Mouse (Mus musculus): Measurements from ENCODE around the gene Prkrip1. TPM values are rescaled to one million over a fixed set of nuclear protein-coding genes. Genes with fewer than 3 reads are reported as not detected.
A peak's percentile ranks its signal among the peaks of the same experiment; 100 is the strongest.

The Prkrip1 gene
- polyA plus RNA-seq, 1 experiment from 2014 or later = 62.3 TPM

DNA sequence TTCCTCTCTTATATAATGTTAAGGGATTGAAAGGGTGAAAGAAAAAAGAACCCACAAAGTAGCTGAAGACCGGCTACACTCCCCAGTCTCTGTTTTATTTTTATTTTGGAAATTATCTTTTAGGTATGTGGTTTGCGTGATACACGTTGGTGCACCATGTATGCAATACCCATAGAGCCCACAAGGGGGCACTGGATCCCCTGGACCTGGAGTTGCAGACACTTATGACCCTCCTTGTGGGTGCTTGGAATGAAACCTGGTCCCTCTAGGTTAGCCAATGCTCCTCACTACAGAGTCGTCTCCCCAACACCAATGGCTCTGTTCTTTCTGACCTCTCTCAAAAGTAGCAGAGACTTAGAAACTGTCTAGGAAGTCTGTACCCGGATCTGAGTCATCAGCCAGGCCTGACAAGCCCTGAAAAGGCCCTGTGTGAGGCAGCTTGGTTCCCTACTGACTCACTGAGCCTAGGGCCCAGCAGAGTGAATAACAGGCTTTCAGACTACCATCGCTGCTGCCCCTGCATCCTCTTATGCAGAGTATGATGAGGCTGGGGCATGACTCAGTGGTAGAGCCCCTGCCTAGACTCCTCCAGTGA lies 55.5 kb downstream of the Prkrip1 start:
- WGBS = 91% methylated on average over 6 of the region's 6 CpGs
- Histone ChIP-seq H3K4me3 (no peak overlapping the region), H3K9me3 (peaks cover 8% of the 10 kb centered on the region), H3K36me3 (replicated peaks) (peaks cover 45% of the 10 kb centered on the region), H3K27me3 (ENCODE audit: poor library complexity, severe bottlenecking) (no peaks in the 10 kb centered on the region), H3K4me1 (no peaks in the 10 kb centered on the region), H3K27ac (no peak overlapping the region)
- DNase-seq (ENCODE audit: extremely low spot score, low spot score) = no peak

GRCm38 (mm10) chr5:136142746-136143145 lies 56.0 kb downstream of the Prkrip1 start:
- Histone ChIP-seq H3K36me3 (replicated peaks) (peaks cover 47% of the 10 kb centered on the region), H3K4me1 (no peaks in the 10 kb centered on the region), H3K27me3 (ENCODE audit: poor library complexity, severe bottlenecking) (no peaks in the 10 kb centered on the region), H3K4me3 (no peak overlapping the region), H3K9me3 (peaks cover 8% of the 10 kb centered on the region), H3K27ac (no peak overlapping the region)
- no peak for DNase-seq (ENCODE audit: extremely low spot score, low spot score)
- WGBS = 83% methylated on average over 5 of the region's 5 CpGs

GRCm38 (mm10) chr5:136140057-136140482 lies 58.7 kb downstream of the Prkrip1 start:
- no peak overlapping the region for H3K4me3 ChIP-seq
- no peak for DNase-seq (ENCODE audit: extremely low spot score, low spot score)
- peaks cover 8% of the 10 kb centered on the region for H3K9me3 ChIP-seq
- H3K4me1 ChIP-seq = peaks cover 17% of the 10 kb centered on the region
- H3K27me3 ChIP-seq (ENCODE audit: poor library complexity, severe bottlenecking) = no peaks in the 10 kb centered on the region
- H3K27ac ChIP-seq = no peak overlapping the region
- WGBS = 94% methylated on average over 10 of the region's 10 CpGs
- H3K36me3 ChIP-seq (replicated peaks) = peaks cover 47% of the 10 kb centered on the region

DNA sequence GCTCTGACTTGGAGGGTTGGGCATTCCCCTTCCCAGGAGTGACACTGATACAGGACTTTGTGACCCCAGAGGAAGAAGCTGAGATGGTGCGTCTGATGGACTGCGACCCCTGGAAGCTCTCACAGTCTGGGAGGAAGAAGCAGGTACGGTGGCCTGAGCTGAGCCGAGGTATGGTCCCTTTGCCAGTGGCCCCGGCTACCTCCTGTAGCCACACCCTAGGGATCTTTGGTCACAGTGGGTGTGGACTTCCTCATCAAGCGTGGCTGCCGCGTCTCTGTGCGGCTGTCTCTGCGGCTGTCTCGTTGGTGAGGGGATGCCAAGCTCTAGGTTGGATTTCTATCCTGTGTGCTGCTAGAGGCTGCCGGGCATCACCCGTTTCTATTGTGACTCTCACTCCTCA lies 59.4 kb downstream of the Prkrip1 start:
- Histone ChIP-seq H3K4me3 (no peak overlapping the region), H3K9me3 (peaks cover 8% of the 10 kb centered on the region), H3K27me3 (ENCODE audit: poor library complexity, severe bottlenecking) (no peaks in the 10 kb centered on the region), H3K36me3 (replicated peaks) (peaks cover 49% of the 10 kb centered on the region), H3K4me1 (peaks cover 23% of the 10 kb centered on the region), H3K27ac (no peak overlapping the region)
- 94% methylated on average over 13 of the region's 13 CpGs for WGBS
- DNase-seq (ENCODE audit: extremely low spot score, low spot score) = no peak

DNA sequence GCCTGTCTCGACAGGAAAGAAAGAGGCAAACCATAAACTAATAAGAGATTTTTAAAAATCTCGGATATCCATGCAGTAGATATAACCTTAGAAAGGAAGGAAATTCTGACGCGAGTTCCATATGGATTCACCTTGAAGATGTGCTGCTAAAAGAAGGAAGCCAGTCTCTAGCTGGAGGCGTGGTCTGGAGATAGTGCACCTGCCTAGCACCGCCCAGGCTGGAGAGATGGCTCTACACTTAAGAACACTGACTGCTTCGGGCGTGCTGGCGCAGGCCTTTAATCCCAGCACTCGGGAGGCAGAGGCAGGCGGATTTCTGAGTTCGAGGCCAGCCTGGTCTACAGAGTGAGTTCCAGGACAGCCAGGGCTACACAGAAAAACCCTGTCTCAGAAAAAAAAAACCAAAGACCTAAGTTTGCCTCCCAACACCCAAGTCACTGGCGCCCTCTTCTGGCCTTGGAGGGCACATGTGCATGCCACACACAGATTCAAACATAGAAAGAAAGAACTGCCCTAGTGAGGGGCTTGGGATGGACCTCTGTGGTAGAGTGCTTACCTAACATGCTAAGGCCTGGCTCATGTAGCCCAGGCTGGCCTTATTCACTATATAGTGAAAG lies 61.0 kb downstream of the Prkrip1 start:
- 77% methylated on average over 13 of the region's 13 CpGs for WGBS
- H3K4me1 ChIP-seq = peaks cover 25% of the 10 kb centered on the region
- H3K27me3 ChIP-seq (ENCODE audit: poor library complexity, severe bottlenecking) = no peaks in the 10 kb centered on the region
- H3K4me3 ChIP-seq = no peak overlapping the region
- no peaks in the 10 kb centered on the region for H3K9me3 ChIP-seq
- peaks cover 66% of the 10 kb centered on the region for H3K36me3 ChIP-seq (replicated peaks)
- no peak for DNase-seq (ENCODE audit: extremely low spot score, low spot score)
- H3K27ac ChIP-seq = no peak overlapping the region

DNA sequence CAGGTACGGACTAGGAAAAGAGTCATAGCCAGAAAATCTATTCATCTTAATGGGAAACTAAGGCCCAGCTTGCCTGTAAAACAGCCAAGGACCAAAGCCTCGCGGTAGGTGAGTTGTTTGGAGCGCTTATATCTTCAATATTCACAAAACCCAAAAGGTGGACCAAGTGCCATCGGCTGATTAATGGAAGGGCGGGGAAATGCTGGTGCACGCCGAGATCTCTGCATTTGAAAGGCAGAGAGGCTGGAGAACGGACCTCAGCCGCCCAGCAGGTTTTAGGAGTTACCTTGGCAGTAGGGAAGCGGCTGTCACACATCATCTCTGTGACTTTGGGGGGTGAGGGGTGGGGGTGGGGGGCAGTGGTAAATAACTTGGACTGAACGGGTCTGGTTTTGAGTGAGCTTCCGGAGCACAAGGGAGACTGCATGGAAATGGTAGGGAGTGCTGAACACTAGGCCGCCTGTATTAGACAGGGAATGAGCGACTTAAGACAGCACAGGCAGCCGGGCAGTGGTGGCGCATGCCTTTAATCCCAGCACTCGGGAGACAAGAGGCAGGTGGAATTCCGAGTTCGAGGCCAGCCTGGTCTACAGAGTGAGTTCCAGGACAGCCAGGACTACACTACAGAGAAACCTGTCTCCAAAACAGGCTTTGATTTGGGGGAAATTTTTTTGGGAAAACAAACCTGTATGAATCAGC lies 62.3 kb downstream of the Prkrip1 start:
- peaks cover 25% of the 10 kb centered on the region for H3K4me1 ChIP-seq
- H3K36me3 ChIP-seq (replicated peaks) = peaks cover 65% of the 10 kb centered on the region
- no peak for DNase-seq (ENCODE audit: extremely low spot score, low spot score)
- peak overlapping the region; percentile 80 for H3K4me3 ChIP-seq
- peak overlapping the region; percentile 89 for H3K27ac ChIP-seq
- no peaks in the 10 kb centered on the region for H3K27me3 ChIP-seq (ENCODE audit: poor library complexity, severe bottlenecking)
- no peaks in the 10 kb centered on the region for H3K9me3 ChIP-seq
- 8% methylated on average over 20 of the region's 20 CpGs for WGBS

GRCm38 (mm10) chr5:136135571-136136291 lies 63.0 kb downstream of the Prkrip1 start, which contains the start of the genes Lrwd1 and Alkbh4:
Lrwd1 (minus strand) TSS chr5:136136074.
Alkbh4 (plus strand) TSS chr5:136136146.
- under 1% methylated on average over 60 of the region's 60 CpGs for WGBS
- peak within 1 kb of the TSS; percentile 89 for H3K27ac ChIP-seq

More at GRCm38 (mm10) chr5:136135571-136136291, 63.0 kb downstream of the Prkrip1 start, which contains the start of the genes Lrwd1 and Alkbh4:
- peak; percentile 94 for DNase-seq (ENCODE audit: extremely low spot score, low spot score)
- Histone ChIP-seq H3K36me3 (replicated peaks) (peaks cover 65% of the 10 kb centered on the region), H3K27me3 (ENCODE audit: poor library complexity, severe bottlenecking) (no peaks in the 10 kb centered on the region), H3K9me3 (no peaks in the 10 kb centered on the region), H3K4me1 (peaks cover 25% of the 10 kb centered on the region), H3K4me3 (peak within 1 kb of the TSS; percentile 80)

Other genes starting within 250 kb of the Prkrip1 start
- 1.7 and 1.9 TPM in 2 replicates for gene Ssc4d, start 224.4 kb downstream of the Prkrip1 start, polyA plus RNA-seq (2016; fragmentation: Nextera tagmentation; extraction: Ambion mirVana)
- gene Zp3, start 218.9 kb downstream of the Prkrip1 start, polyA plus RNA-seq (2016; fragmentation: Nextera tagmentation; extraction: Ambion mirVana) = 0.12 TPM in 1 of 2 replicates, not detected in the other
- 33.9 and 41.1 TPM in 2 replicates for gene Dtx2, start 204.2 kb downstream of the Prkrip1 start, polyA plus RNA-seq (2016; fragmentation: Nextera tagmentation; extraction: Ambion mirVana)
- gene Upk3b, start 160.5 kb downstream of the Prkrip1 start, polyA plus RNA-seq (2016; fragmentation: Nextera tagmentation; extraction: Ambion mirVana) = 0.09 TPM in 1 of 2 replicates, not detected in the other
- 1.5 and 1.7 TPM in 2 replicates for gene Upk3bl, start 144.5 kb downstream of the Prkrip1 start, polyA plus RNA-seq (2016; fragmentation: Nextera tagmentation; extraction: Ambion mirVana)
- gene Rasa4, start 115.0 kb downstream of the Prkrip1 start, polyA plus RNA-seq (2016; fragmentation: Nextera tagmentation; extraction: Ambion mirVana) = 3.8 and 5.1 TPM in 2 replicates
- gene Polr2j, start 82.3 kb downstream of the Prkrip1 start, polyA plus RNA-seq (2016; fragmentation: Nextera tagmentation; extraction: Ambion mirVana) = 299 and 302 TPM in 2 replicates
- 64.3 and 64.8 TPM in 2 replicates for gene Lrwd1, start 62.9 kb downstream of the Prkrip1 start, polyA plus RNA-seq (2016; fragmentation: Nextera tagmentation; extraction: Ambion mirVana)
- 24.4 and 25.6 TPM in 2 replicates for gene Alkbh4, start 62.8 kb downstream of the Prkrip1 start, polyA plus RNA-seq (2016; fragmentation: Nextera tagmentation; extraction: Ambion mirVana)
- gene Orai2, start 28.2 kb downstream of the Prkrip1 start, polyA plus RNA-seq (2016; fragmentation: Nextera tagmentation; extraction: Ambion mirVana) = 7.4 and 7.5 TPM in 2 replicates
- 12.5 and 13.1 TPM in 2 replicates for gene Sh2b2, start 47.6 kb upstream of the Prkrip1 start, polyA plus RNA-seq (2016; fragmentation: Nextera tagmentation; extraction: Ambion mirVana)